Mouse (Mus musculus) midbrain, embryonic 16.5 days (tissue): Measurements from ENCODE around the gene Mfsd4a. TPM values are rescaled to one million over a fixed set of nuclear protein-coding genes. Genes with fewer than 3 reads are reported as not detected.

Experiments
- ATAC-seq: fragments of 200-750 bp; cut with Nextera tagmentation; 2 replicates; pipeline ENCODE4 v1.8.0; 2017; ENCODE audit warnings: moderate TSS enrichment
- H3K27ac ChIP-seq: fragments of 300-500 bp; sonication (generic); 2 replicates; pipeline ENCODE4 v1.5.1; 2014; ENCODE audit warnings: mild to moderate bottlenecking, low read length, mixed read lengths
- H3K27me3 ChIP-seq: fragments of 300-500 bp; sonication (generic); 2 replicates; pipeline ENCODE4 v1.6.1; 2014; ENCODE audit warnings: low read depth, low read length, mixed read lengths; ENCODE audit not compliant: control insufficient read depth, insufficient read depth
- H3K36me3 ChIP-seq: fragments of 300-500 bp; sonication (generic); 2 replicates; pipeline ENCODE4 v1.6.1; 2014; ENCODE audit warnings: mild to moderate bottlenecking, low read length, moderate library complexity, mixed read lengths; ENCODE audit not compliant: control insufficient read depth, insufficient read depth
- H3K4me1 ChIP-seq: fragments of 300-500 bp; sonication (generic); 2 replicates; pipeline ENCODE4 v1.6.1; 2014; ENCODE audit warnings: mild to moderate bottlenecking, low read length, mixed read lengths; ENCODE audit not compliant: control insufficient read depth, insufficient read depth
- H3K4me2 ChIP-seq: fragments of 300-500 bp; sonication (generic); 2 replicates; pipeline ENCODE4 v1.6.1; 2014; ENCODE audit warnings: mild to moderate bottlenecking, low read length, mixed read lengths
- H3K4me3 ChIP-seq: fragments of 300-500 bp; sonication (generic); 2 replicates; pipeline ENCODE4 v1.5.1; 2014; ENCODE audit warnings: low read depth, mild to moderate bottlenecking, low read length, moderate library complexity, mixed read lengths
- H3K9ac ChIP-seq: fragments of 300-500 bp; sonication (generic); 2 replicates; pipeline ENCODE4 v1.6.1; 2014; ENCODE audit warnings: low read depth, low read length, mixed read lengths
- H3K9me3 ChIP-seq: fragments of 300-500 bp; sonication (generic); replicated peaks from 2 replicates; pipeline ENCODE4 v1.6.1; 2014; ENCODE audit warnings: mild to moderate bottlenecking, low read length, mixed read lengths; ENCODE audit not compliant: control insufficient read depth, poor library complexity, severe bottlenecking
- WGBS: fragments of 180-500 bp; shearing (Covaris S2); extraction: QIAGEN DNeasy Blood & Tissue Kit; methylation state at CpG from one replicate; pipeline ENCODE4 v1.1.7; 2014; 5-methylcytosine and 5-hydroxymethylcytosine counted together
- polyA plus RNA-seq: library from polyadenylated mRNA; unstranded; fragments of >200 nt; fragmentation: Nextera tagmentation; extraction: Ambion mirVana; gene quantifications from 2 replicates; pipeline ENCODE4 v1.2.1, GENCODE M21; 2015

Gene Mfsd4a
- 7.7 and 10.4 TPM in 2 replicates for polyA plus RNA-seq

- WGBS, result 3% methylated on average over 51 of the region's 80 CpGs
- ATAC-seq, result peak; percentile 82
- Histone ChIP-seq H3K4me1 (peaks cover 14% of the 10 kb centered on the region; the same call in 1 of the 2 replicates), H3K4me3 (peak within 1 kb of the TSS; percentile 54), H3K4me2 (peak within 1 kb of the TSS; percentile 95), H3K9ac (peak within 1 kb of the TSS; percentile 75), H3K9me3 (no peaks in the 10 kb centered on the region), H3K27ac (no peak within 1 kb of the TSS), H3K27me3 (peaks cover 16% of the 10 kb centered on the region), H3K36me3 (no peaks in the 10 kb centered on the region)
These were observed at the start of gene Mfsd4a for GRCm38 (mm10) chr1:132067261-132068255. Gene Mfsd4a (minus strand): TSS chr1:132068062.

GRCm38 (mm10) chr1:132116606-132117005 lies 48.7 kb upstream of the Mfsd4a start:
- Histone ChIP-seq H3K27ac (no peak overlapping the region), H3K4me3 (no peak overlapping the region), H3K4me1 (peaks cover 3% of the 10 kb centered on the region; the same call in 1 of the 2 replicates), H3K36me3 (no peaks in the 10 kb centered on the region), H3K9me3 (no peaks in the 10 kb centered on the region), H3K27me3 (no peaks in the 10 kb centered on the region), H3K9ac (no peak overlapping the region), H3K4me2 (no peak overlapping the region)
- WGBS, result 23% methylated on average over 18 of the region's 18 CpGs
- ATAC-seq, result no peak

- ATAC-seq, result no peak
- H3K4me1 ChIP-seq, result peaks cover 3% of the 10 kb centered on the region; the same call in 1 of the 2 replicates
- H3K4me2 ChIP-seq, result no peak overlapping the region
- H3K9ac ChIP-seq, result no peak overlapping the region
- H3K27ac ChIP-seq, result no peak overlapping the region
- no peaks in the 10 kb centered on the region for H3K27me3 ChIP-seq
- H3K4me3 ChIP-seq, result no peak overlapping the region
- H3K36me3 ChIP-seq, result no peaks in the 10 kb centered on the region
- WGBS, result 55% methylated on average over 3 of the region's 3 CpGs
- no peaks in the 10 kb centered on the region for H3K9me3 ChIP-seq
These were observed 45.2 kb upstream of the Mfsd4a start for GRCm38 (mm10) chr1:132113098-132113497.

- no peaks in the 10 kb centered on the region for H3K27me3 ChIP-seq
- H3K9me3 ChIP-seq, result no peaks in the 10 kb centered on the region
- H3K4me1 ChIP-seq, result peaks cover 3% of the 10 kb centered on the region; the same call in 1 of the 2 replicates
- no peak overlapping the region for H3K4me3 ChIP-seq
- no peak for ATAC-seq
- WGBS, result 85% methylated on average over 8 of the region's 8 CpGs
- H3K9ac ChIP-seq, result no peak overlapping the region
- no peaks in the 10 kb centered on the region for H3K36me3 ChIP-seq
- no peak overlapping the region for H3K27ac ChIP-seq
- H3K4me2 ChIP-seq, result no peak overlapping the region
These were observed 44.6 kb upstream of the Mfsd4a start for GRCm38 (mm10) chr1:132112426-132112825.

- Histone ChIP-seq H3K9ac (no peak overlapping the region), H3K27me3 (no peaks in the 10 kb centered on the region), H3K4me3 (no peak overlapping the region), H3K27ac (no peak overlapping the region), H3K9me3 (no peaks in the 10 kb centered on the region), H3K4me2 (no peak overlapping the region), H3K4me1 (no peaks in the 10 kb centered on the region), H3K36me3 (no peaks in the 10 kb centered on the region)
- no peak for ATAC-seq
- 30% methylated on average over 1 of the region's 1 CpGs for WGBS
These were observed 43.5 kb upstream of the Mfsd4a start for GRCm38 (mm10) chr1:132111411-132111810.

GRCm38 (mm10) chr1:132109368-132109767 lies 41.5 kb upstream of the Mfsd4a start:
- Histone ChIP-seq H3K27ac (no peak overlapping the region), H3K4me2 (no peak overlapping the region), H3K4me1 (no peaks in the 10 kb centered on the region), H3K9me3 (no peaks in the 10 kb centered on the region), H3K9ac (no peak overlapping the region), H3K4me3 (no peak overlapping the region), H3K27me3 (no peaks in the 10 kb centered on the region), H3K36me3 (no peaks in the 10 kb centered on the region)
- no peak for ATAC-seq
- 81% methylated on average over 2 of the region's 2 CpGs for WGBS

GRCm38 (mm10) chr1:132104353-132104752 lies 36.5 kb upstream of the Mfsd4a start:
- H3K36me3 ChIP-seq, result no peaks in the 10 kb centered on the region
- H3K9ac ChIP-seq, result no peak overlapping the region
- H3K27me3 ChIP-seq, result no peaks in the 10 kb centered on the region
- 64% methylated on average over 14 of the region's 14 CpGs for WGBS
- no peaks in the 10 kb centered on the region for H3K4me1 ChIP-seq
- H3K4me2 ChIP-seq, result no peak overlapping the region
- 0 out of 2 replicates have a peak, but pooled peaks cover 3% of the 10 kb centered on the region for H3K9me3 ChIP-seq
- no peak overlapping the region for H3K27ac ChIP-seq
- no peak for ATAC-seq
- H3K4me3 ChIP-seq, result no peak overlapping the region

- WGBS, result 84% methylated on average over 6 of the region's 6 CpGs
- no peaks in the 10 kb centered on the region for H3K36me3 ChIP-seq
- no peaks in the 10 kb centered on the region for H3K27me3 ChIP-seq
These were observed 34.3 kb upstream of the Mfsd4a start for GRCm38 (mm10) chr1:132101953-132102697.

More at GRCm38 (mm10) chr1:132101953-132102697, 34.3 kb upstream of the Mfsd4a start:
- H3K27ac ChIP-seq, result no peak overlapping the region
- H3K4me3 ChIP-seq, result no peak overlapping the region
- no peaks in the 10 kb centered on the region for H3K4me1 ChIP-seq
- no peak for ATAC-seq
- H3K9me3 ChIP-seq, result 0 out of 2 replicates have a peak, but pooled peaks cover 3% of the 10 kb centered on the region
- H3K9ac ChIP-seq, result no peak overlapping the region
- H3K4me2 ChIP-seq, result no peak overlapping the region
